Mouse (Mus musculus) limb, embryonic 13.5 days (tissue): ENCODE data around the gene Gm42372. TPM values are rescaled to one million over a fixed set of nuclear protein-coding genes. Genes with fewer than 3 reads are reported as not detected.

ENCODE experiments used
- ATAC-seq: fragments of 200-750 bp; cut with Nextera tagmentation; 2 replicates; pipeline ENCODE4 v1.8.0; 2017; ENCODE audit warnings: low read depth, moderate number of reproducible peaks, moderate TSS enrichment; ENCODE audit not compliant: low FRiP score
- H3K27ac ChIP-seq: fragments of 300-500 bp; sonication (generic); 2 replicates; pipeline ENCODE4 v1.5.1; 2015; ENCODE audit warnings: inconsistent platforms, mild to moderate bottlenecking, moderate library complexity
- H3K27me3 ChIP-seq: fragments of 300-500 bp; sonication (generic); 2 replicates; pipeline ENCODE4 v1.6.1; 2015; ENCODE audit warnings: mild to moderate bottlenecking, inconsistent platforms
- H3K36me3 ChIP-seq: fragments of 300-500 bp; sonication (generic); 2 replicates; pipeline ENCODE4 v1.6.1; 2015; ENCODE audit warnings: inconsistent platforms, mild to moderate bottlenecking, moderate library complexity
- H3K4me1 ChIP-seq: fragments of 300-500 bp; sonication (generic); 2 replicates; pipeline ENCODE4 v1.6.1; 2015; ENCODE audit warnings: inconsistent platforms
- H3K4me2 ChIP-seq: fragments of 300-500 bp; sonication (generic); replicated peaks from 2 replicates; pipeline ENCODE4 v1.6.1; 2015; ENCODE audit warnings: inconsistent platforms, mild to moderate bottlenecking, moderate library complexity
- H3K4me3 ChIP-seq: fragments of 300-500 bp; sonication (generic); 2 replicates; pipeline ENCODE4 v1.5.1; 2015; ENCODE audit warnings: moderate library complexity, mild to moderate bottlenecking, inconsistent platforms
- H3K9ac ChIP-seq: fragments of 300-500 bp; sonication (generic); 2 replicates; pipeline ENCODE4 v1.6.1; 2015; ENCODE audit warnings: mild to moderate bottlenecking, inconsistent platforms
- H3K9me3 ChIP-seq: fragments of 300-500 bp; sonication (generic); 2 replicates; pipeline ENCODE4 v1.6.1; 2016; ENCODE audit warnings: inconsistent platforms
- WGBS: fragments of 180-500 bp; shearing (Covaris S2); methylation state at CpG from one replicate; pipeline ENCODE4 v1.1.7; 2015; 5-methylcytosine and 5-hydroxymethylcytosine counted together
- polyA plus RNA-seq: library from polyadenylated mRNA; unstranded; fragments of >200 nt; fragmentation: Nextera tagmentation; extraction: Ambion mirVana; gene quantifications from 2 replicates; pipeline ENCODE4 v1.2.1, GENCODE M21; 2015

Gm42372 gene
- polyA plus RNA-seq, 1 experiment from 2014 or later, result 0.27 TPM

DNA sequence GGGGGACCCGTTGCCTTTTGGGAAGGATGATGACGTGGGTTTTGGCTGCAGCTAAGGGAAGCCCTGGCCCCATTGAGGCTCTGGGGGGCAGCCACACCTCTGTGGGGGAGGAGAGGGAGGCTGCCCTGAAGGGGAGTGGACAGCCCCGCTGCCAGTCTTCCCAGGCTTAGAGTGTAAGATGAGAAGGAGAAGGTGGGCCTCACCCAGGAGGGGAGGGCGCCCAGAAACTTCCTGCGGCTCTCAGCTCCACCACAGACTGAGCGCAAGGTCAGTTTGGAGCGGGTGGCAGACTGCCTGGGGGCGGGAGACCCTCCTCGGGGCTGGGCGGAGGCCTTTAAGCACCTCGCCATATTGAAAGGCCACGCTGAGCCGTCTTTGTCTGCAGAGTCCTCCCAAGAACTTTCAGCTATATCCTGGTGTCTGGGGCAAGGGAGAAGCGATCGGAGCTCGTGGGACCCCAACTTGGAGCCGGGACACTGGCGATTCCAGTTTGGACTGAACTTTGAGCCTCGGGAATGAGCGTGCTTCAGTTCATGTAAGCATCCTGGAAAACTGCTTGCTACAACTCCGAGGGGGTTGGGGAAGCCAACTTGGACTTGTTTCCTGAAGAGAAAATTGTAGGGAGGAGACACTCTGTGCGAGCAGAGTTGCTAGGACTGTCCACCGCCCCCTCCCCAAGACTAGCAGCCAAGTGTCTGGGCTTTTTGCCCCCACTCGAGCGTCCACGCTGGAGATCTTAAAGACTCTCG, 10.9 kb downstream of the Gm42372 start:
- no peaks in the 10 kb centered on the region for H3K9me3 ChIP-seq
- WGBS, result under 1% methylated on average over 27 of the region's 27 CpGs
- ATAC-seq, result peak; percentile 94
- peaks cover 79% of the 10 kb centered on the region for H3K4me1 ChIP-seq
- peaks cover 35% of the 10 kb centered on the region for H3K36me3 ChIP-seq
- H3K9ac ChIP-seq, result peak overlapping the region; percentile 90
- H3K27ac ChIP-seq, result peak overlapping the region; percentile 91
- H3K4me3 ChIP-seq, result peak overlapping the region; percentile 77
- H3K4me2 ChIP-seq, result peak overlapping the region; percentile 88
- H3K27me3 ChIP-seq, result no peaks in the 10 kb centered on the region

DNA sequence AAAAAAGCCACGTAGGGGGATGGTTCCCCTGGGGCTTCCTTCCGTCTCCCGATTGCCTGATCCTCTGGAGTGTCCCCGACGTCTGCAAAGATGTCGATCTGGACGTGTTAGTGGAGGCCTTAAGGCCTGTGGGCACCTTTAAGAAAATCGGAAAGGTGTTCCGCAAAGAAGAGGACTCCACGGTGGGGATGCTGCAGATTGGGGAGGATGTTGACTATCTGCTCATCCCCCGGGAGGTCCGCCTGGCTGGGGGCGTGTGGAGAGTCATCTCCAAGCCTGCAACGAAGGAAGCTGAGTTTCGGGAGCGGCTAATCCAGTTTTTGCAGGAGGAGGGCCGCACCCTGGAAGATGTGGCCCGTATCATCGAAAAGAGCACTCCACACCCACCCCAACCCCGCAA, 11.5 kb downstream of the Gm42372 start:
- peaks cover 79% of the 10 kb centered on the region for H3K4me1 ChIP-seq
- peak overlapping the region; percentile 91 for H3K27ac ChIP-seq
- H3K4me3 ChIP-seq, result peak overlapping the region; percentile 77

DNA sequence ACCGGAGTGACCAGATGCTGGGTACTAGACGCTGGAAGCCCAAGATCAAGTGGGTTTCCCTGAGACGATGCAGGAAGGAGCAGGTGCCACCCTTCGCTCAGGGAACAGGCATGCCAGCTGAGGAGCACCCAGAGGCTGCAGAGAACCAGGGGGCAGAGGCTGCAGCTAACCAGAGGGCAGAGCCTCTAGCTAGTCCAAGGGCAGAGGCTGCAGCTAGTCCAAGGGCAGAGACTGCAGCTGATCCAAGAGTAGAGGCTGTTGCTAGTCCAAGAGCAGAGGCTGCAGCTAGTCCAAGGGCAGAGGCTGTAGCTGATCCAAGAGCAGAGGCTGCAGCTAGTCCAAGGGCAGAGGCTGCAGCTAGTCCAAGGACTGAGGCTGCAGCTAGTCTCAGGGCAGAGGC, 12.5 kb downstream of the Gm42372 start:
- peaks cover 48% of the 10 kb centered on the region for H3K36me3 ChIP-seq
- H3K9me3 ChIP-seq, result no peaks in the 10 kb centered on the region
- 90% methylated on average over 4 of the region's 4 CpGs for WGBS
- no peak overlapping the region; the same call in 1 of the 2 replicates for H3K27ac ChIP-seq
- peaks cover 71% of the 10 kb centered on the region for H3K4me1 ChIP-seq
- ATAC-seq, result no peak
- peak overlapping the region; percentile 90 for H3K9ac ChIP-seq
- H3K4me3 ChIP-seq, result peak overlapping the region; percentile 77
- H3K27me3 ChIP-seq, result no peaks in the 10 kb centered on the region
- peak overlapping the region; percentile 88 for H3K4me2 ChIP-seq

More for the DNA sequence above, 11.5 kb downstream of the Gm42372 start:
- 4% methylated on average over 20 of the region's 20 CpGs for WGBS
- peaks cover 39% of the 10 kb centered on the region for H3K36me3 ChIP-seq
- H3K4me2 ChIP-seq, result peak overlapping the region; percentile 88
- no peak for ATAC-seq
- H3K27me3 ChIP-seq, result no peaks in the 10 kb centered on the region
- no peaks in the 10 kb centered on the region for H3K9me3 ChIP-seq
- peak overlapping the region; percentile 90 for H3K9ac ChIP-seq

DNA sequence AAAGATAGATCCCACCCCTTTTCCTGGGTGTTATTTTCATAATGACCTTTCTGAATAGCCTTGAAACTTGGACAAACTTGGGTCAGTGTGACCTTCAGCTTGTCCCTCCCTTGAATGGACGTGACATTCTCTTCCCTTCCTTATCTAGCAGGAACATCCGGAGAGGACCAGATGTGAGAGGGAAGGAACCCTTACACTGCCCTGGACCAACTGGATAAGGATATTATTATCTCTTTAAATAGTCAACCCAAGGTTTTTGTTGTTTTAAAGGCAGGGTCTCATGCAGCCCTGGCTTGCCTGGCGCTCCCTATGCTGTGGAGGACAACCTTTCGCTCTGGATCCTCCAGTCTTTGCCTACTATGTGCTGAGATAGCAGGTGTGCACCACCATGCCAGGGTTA, 16.3 kb downstream of the Gm42372 start:
- H3K9ac ChIP-seq, result no peak overlapping the region
- H3K27me3 ChIP-seq, result no peaks in the 10 kb centered on the region
- H3K27ac ChIP-seq, result no peak overlapping the region
- H3K4me3 ChIP-seq, result no peak overlapping the region
- no peak overlapping the region for H3K4me2 ChIP-seq
- H3K9me3 ChIP-seq, result no peaks in the 10 kb centered on the region; the same call in 1 of the 2 replicates
- H3K36me3 ChIP-seq, result peaks cover 70% of the 10 kb centered on the region
- peaks cover 42% of the 10 kb centered on the region for H3K4me1 ChIP-seq
- WGBS, result 69% methylated on average over 4 of the region's 4 CpGs
- no peak for ATAC-seq

DNA sequence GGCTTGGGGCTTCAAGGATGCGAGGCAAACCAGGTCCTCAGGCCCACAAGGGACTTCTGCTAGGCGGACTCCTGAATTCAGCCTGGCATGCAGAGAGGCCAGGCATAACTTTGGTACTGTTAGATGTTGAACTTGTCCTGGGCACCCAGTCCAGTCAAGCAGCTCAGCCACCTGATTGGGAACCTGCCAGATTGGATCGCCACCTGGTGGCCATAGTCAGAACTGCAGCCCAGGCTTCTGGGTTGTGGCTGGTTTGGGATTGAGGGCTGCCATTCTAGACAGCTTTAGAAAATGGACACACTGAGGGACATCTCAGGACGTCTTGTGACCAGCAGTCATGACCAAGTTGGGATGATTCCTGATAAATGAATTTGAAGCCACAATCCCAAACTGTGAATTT, 16.8 kb downstream of the Gm42372 start:
- H3K9ac ChIP-seq, result no peak overlapping the region
- no peak overlapping the region for H3K4me3 ChIP-seq
- WGBS, result 26% methylated on average over 4 of the region's 4 CpGs
- H3K4me1 ChIP-seq, result peaks cover 39% of the 10 kb centered on the region
- no peaks in the 10 kb centered on the region for H3K27me3 ChIP-seq
- H3K9me3 ChIP-seq, result no peaks in the 10 kb centered on the region; the same call in 1 of the 2 replicates
- H3K4me2 ChIP-seq, result no peak overlapping the region
- peaks cover 74% of the 10 kb centered on the region for H3K36me3 ChIP-seq
- H3K27ac ChIP-seq, result no peak overlapping the region
- no peak for ATAC-seq

DNA sequence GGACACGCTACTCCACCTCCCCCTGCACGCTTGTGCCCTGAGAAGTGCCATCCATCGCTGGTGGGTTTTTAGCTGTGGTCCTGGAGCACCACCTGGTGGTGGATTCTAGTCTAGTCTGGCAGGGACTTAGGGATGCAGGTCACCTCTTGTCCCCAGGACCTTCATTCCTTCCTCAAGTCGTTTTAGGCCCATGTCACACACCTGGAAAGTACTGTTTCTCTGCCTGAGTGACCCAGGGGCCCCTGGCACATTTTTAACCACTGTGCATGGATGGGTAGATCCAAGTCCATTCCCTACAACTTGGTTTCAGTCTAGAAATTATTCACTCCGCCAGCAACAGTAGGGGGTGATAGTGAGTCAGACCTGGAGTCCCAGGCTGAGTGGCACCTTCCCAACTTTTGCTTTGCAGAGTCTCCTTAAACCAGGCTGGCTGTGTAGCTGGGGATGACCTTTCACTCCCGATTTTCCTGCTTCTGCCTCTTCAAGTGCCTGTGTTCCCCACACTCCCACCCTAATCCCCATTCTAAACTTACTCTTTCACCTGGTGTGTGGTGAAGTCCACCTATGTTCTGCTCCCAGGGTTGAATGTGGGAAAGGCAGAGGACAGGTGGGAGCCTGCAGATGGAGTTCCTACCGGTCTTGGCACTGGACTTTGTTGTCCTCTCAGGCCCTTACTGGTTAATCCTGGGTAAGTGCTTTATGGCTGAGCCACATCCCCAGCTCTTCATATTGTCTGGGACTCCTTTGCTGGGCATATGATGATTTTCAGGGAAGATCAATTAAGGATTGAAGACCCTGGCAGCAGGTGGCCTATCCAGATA, 19.7 kb downstream of the Gm42372 start:
- Histone ChIP-seq H3K27ac (no peak overlapping the region), H3K9ac (no peak overlapping the region), H3K27me3 (no peaks in the 10 kb centered on the region), H3K36me3 (peaks cover 81% of the 10 kb centered on the region), H3K4me3 (no peak overlapping the region), H3K4me1 (peaks cover 10% of the 10 kb centered on the region), H3K4me2 (no peak overlapping the region), H3K9me3 (no peaks in the 10 kb centered on the region; the same call in 1 of the 2 replicates)
- peak; percentile 48 for ATAC-seq
- WGBS, result 13% methylated on average over 7 of the region's 7 CpGs

DNA sequence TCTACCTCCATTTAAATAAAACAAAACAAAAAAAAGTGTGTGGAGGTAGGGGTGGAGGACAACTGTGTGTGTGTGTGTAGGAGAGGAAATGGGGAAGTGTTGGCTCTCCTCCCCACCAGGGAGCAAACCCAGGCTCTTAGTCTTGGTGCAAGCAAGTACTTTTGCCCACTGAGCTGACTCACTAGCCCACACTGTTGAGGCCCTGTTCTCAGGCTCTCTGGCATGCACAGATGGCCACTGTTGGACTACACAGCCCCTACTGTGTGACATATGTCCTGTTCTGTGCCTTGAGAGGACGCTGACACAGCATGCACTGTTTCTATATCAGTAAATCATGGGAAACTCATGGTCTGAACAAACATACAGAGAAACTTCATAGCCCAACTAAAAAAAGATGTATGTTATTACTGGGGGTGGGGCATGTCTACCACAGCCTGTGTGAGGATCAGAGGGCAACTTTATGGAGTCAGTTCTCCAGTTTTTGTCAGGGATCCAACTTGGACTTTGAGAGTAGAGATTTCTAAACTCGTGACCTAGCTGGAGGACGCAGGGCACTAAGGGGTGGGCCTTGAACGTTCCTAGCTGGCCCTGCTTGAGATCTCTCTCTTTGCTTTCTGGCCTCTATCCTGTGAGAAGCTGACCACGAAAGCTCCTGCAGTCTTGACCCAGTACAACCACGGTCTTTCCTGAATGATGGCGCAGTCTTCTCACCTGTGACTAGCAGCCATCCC, 20.5 kb downstream of the Gm42372 start:
- ATAC-seq, result no peak
- WGBS, result 83% methylated on average over 7 of the region's 7 CpGs

GRCm38 (mm10) chr7:17004716-17005115, 21.8 kb downstream of the Gm42372 start:
- Histone ChIP-seq H3K9ac (no peak overlapping the region), H3K4me2 (no peak overlapping the region), H3K27me3 (no peaks in the 10 kb centered on the region), H3K36me3 (peaks cover 84% of the 10 kb centered on the region), H3K4me1 (no peaks in the 10 kb centered on the region), H3K27ac (no peak overlapping the region), H3K4me3 (no peak overlapping the region), H3K9me3 (no peaks in the 10 kb centered on the region; the same call in 1 of the 2 replicates)
- 80% methylated on average over 7 of the region's 7 CpGs for WGBS
- ATAC-seq, result no peak

More for the DNA sequence above, 20.5 kb downstream of the Gm42372 start:
- Histone ChIP-seq H3K4me2 (no peak overlapping the region), H3K9ac (no peak overlapping the region), H3K36me3 (peaks cover 81% of the 10 kb centered on the region), H3K9me3 (no peaks in the 10 kb centered on the region; the same call in 1 of the 2 replicates), H3K27ac (no peak overlapping the region; the same call in 1 of the 2 replicates), H3K27me3 (no peaks in the 10 kb centered on the region), H3K4me3 (no peak overlapping the region), H3K4me1 (0 out of 2 replicates have a peak, but pooled peaks cover 2% of the 10 kb centered on the region)

DNA sequence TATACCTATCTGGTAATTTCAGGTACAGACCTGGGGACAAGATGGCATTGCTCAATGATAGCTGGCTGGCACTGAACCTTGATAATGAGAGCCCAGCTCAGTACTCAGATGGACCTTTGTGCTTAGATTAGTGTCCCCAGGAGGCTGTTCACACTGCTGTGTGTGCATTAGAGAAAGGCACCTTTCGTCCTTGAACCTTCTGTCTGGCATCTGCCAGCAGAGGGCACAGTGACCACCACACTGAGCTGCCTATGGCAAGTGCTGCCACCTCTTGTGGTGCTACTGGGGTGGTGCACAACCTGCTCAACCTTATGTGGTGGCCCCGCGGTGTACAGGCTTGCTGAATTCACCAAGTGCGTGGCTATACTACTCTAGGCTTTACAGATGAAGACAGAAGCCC, 24.4 kb downstream of the Gm42372 start:
- no peaks in the 10 kb centered on the region for H3K9me3 ChIP-seq
- WGBS, result 89% methylated on average over 4 of the region's 4 CpGs
- no peaks in the 10 kb centered on the region for H3K27me3 ChIP-seq
- no peak overlapping the region for H3K4me3 ChIP-seq
- H3K36me3 ChIP-seq, result peaks cover 92% of the 10 kb centered on the region
- no peak overlapping the region for H3K4me2 ChIP-seq
- H3K9ac ChIP-seq, result no peak overlapping the region
- ATAC-seq, result no peak
- no peaks in the 10 kb centered on the region for H3K4me1 ChIP-seq
- H3K27ac ChIP-seq, result no peak overlapping the region

DNA sequence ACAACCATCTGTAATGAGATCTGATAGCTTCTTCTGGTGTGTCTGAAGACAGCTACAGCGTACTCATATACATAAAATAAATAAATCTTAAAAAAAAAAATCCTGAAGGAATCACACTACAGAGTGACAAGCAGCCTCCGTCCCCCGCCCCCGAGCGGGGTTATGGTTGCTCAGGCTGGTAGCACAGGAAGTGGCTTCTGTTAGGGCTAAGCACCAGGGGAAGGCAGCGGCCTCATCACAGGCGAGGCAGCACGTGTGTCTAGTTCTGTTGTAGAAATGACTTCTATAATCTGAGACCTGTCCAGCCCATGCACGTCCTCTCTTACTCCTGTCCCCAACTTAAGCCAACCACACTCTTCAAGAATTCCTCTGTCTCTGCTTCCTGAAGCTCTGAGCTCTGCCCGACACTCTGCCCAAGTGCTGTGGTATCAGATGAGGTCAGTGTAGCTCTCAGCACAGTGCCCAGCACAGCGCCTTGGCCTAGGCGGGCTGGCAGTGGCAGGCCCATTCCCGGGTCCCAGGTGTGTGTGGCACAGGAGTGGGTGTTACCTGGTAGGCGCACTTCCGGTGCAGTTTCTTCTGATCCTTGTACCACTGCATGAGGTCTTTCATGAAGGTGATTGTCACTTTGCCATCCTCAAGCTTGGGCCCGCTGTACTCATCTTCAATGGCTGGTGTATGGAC, 26.6 kb downstream of the Gm42372 start:
- no peaks in the 10 kb centered on the region for H3K27me3 ChIP-seq
- no peak overlapping the region for H3K4me2 ChIP-seq
- H3K36me3 ChIP-seq, result peaks cover 100% of the 10 kb centered on the region
- no peak overlapping the region for H3K27ac ChIP-seq
- H3K9me3 ChIP-seq, result no peaks in the 10 kb centered on the region
- no peak overlapping the region for H3K4me3 ChIP-seq
- no peak for ATAC-seq
- no peak overlapping the region for H3K9ac ChIP-seq
- WGBS, result 87% methylated on average over 16 of the region's 16 CpGs
- H3K4me1 ChIP-seq, result no peaks in the 10 kb centered on the region

DNA sequence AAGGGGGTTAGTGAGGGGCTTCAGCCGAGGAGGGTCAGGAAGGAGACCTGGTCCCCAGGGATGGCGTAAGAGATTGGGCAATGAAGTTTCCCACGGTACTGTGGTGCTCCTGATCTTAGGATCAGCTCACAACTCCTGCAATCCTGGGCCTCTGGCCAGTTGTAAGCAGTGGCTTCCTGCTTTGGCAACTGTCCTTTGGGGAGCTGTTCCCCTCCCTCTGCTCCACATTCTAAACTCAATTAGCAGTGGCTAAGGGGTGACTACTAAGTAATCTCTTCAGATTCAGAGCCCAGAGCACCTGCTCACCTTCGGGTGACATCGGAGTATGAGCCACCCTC, 27.1 kb downstream of the Gm42372 start:
- no peaks in the 10 kb centered on the region for H3K4me1 ChIP-seq
- WGBS, result 94% methylated on average over 5 of the region's 5 CpGs
- no peak overlapping the region for H3K27ac ChIP-seq
- no peak for ATAC-seq
- H3K9me3 ChIP-seq, result no peaks in the 10 kb centered on the region
- H3K4me2 ChIP-seq, result no peak overlapping the region
- peaks cover 100% of the 10 kb centered on the region for H3K36me3 ChIP-seq
- H3K27me3 ChIP-seq, result no peaks in the 10 kb centered on the region
- H3K4me3 ChIP-seq, result no peak overlapping the region
- H3K9ac ChIP-seq, result no peak overlapping the region
